Mouse (Mus musculus) lung, embryonic 16.5 days (tissue): ENCODE results near the gene Zkscan8. TPM values are rescaled to one million over a fixed set of nuclear protein-coding genes. Genes with fewer than 3 reads are reported as not detected.
"Not testable (repeated sequence)": the region's sequence is repeated elsewhere in the genome, so short reads cannot be mapped to it uniquely, and the experiment has no call there.

ENCODE experiments used
- ATAC-seq: fragments of 200-750 bp; cut with Nextera tagmentation; 2 replicates; pipeline ENCODE4 v1.8.0; 2017; ENCODE audit warnings: low read depth, mild to moderate bottlenecking, moderate library complexity
- H3K27ac ChIP-seq: fragments of 300-500 bp; sonication (generic); 2 replicates; pipeline ENCODE4 v1.5.1; 2014; ENCODE audit warnings: mild to moderate bottlenecking, control low read depth, low read length
- H3K27me3 ChIP-seq: fragments of 300-500 bp; sonication (generic); 2 replicates; pipeline ENCODE4 v1.6.1; 2014; ENCODE audit warnings: low read depth, low read length, mixed read lengths; ENCODE audit not compliant: control insufficient read depth, insufficient read depth
- H3K36me3 ChIP-seq: fragments of 300-500 bp; sonication (generic); 2 replicates; pipeline ENCODE4 v1.6.1; 2014; ENCODE audit warnings: low read length; ENCODE audit not compliant: control insufficient read depth, insufficient read depth
- H3K4me1 ChIP-seq: fragments of 300-500 bp; sonication (generic); replicated peaks from 2 replicates; pipeline ENCODE4 v1.6.1; 2014; ENCODE audit warnings: low read length, mixed read lengths; ENCODE audit not compliant: control insufficient read depth, insufficient read depth
- H3K4me2 ChIP-seq: fragments of 300-500 bp; sonication (generic); 2 replicates; pipeline ENCODE4 v1.6.1; 2014; ENCODE audit warnings: low read depth, low read length, control low read depth
- H3K4me3 ChIP-seq: fragments of 300-500 bp; sonication (generic); 2 replicates; pipeline ENCODE4 v1.5.1; 2014; ENCODE audit warnings: mild to moderate bottlenecking, low read length, control low read depth
- H3K9ac ChIP-seq: fragments of 300-500 bp; sonication (generic); 2 replicates; pipeline ENCODE4 v1.6.1; 2014; ENCODE audit warnings: low read length, control low read depth
- H3K9me3 ChIP-seq: fragments of 300-500 bp; sonication (generic); 2 replicates; pipeline ENCODE4 v1.6.1; 2016; ENCODE audit warnings: low read length; ENCODE audit not compliant: control insufficient read depth
- WGBS: fragments of 180-500 bp; shearing (Covaris S2); extraction: QIAGEN DNeasy Blood & Tissue Kit; methylation state at CpG from one replicate; pipeline ENCODE4 v1.1.7; 2014; 5-methylcytosine and 5-hydroxymethylcytosine counted together
- polyA plus RNA-seq: library from polyadenylated mRNA; unstranded; fragments of >200 nt; fragmentation: Nextera tagmentation; extraction: Ambion mirVana; gene quantifications from 2 replicates; pipeline ENCODE4 v1.2.1, GENCODE M21; 2015

Zkscan8 gene
- 5.8 and 6.3 TPM in 2 replicates for polyA plus RNA-seq

- Histone ChIP-seq H3K4me1 (peaks cover 5% of the 10 kb centered on the region), H3K36me3 (peaks cover 7% of the 10 kb centered on the region), H3K4me3 (peak within 1 kb of the TSS; percentile 79), H3K9me3 (no peaks in the 10 kb centered on the region), H3K9ac (peak within 1 kb of the TSS; percentile 96), H3K4me2 (peak within 1 kb of the TSS; percentile 74), H3K27me3 (no peaks in the 10 kb centered on the region), H3K27ac (peak within 1 kb of the TSS; percentile 94)
- WGBS = 0% methylated on average over 39 of the region's 39 CpGs
- peak; percentile 100 for ATAC-seq
These were observed at the start of gene Zkscan8 for GRCm38 (mm10) chr13:21530781-21531201. Gene Zkscan8, minus strand, starts transcription at chr13:21531120.

DNA sequence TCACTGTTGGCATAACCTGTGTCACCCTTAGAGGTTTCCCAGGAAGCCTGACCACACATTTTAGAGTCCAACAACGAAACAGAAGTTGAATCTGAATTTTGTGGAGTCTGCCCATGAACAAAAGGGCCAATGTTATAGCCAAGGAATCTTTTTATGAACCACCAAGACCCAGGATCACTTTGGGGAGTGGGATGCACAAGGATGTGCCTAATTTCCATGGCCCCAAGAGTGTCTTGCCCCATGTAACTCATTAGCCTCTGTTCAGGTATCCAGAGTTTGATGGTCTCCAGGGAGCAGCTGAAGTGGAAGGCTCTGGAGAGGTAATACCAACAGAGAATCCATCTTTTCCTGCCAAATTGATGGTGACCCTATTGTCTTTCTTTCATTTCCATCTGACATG is 28.9 kb upstream of the Zkscan8 start, which contains the start of gene Olfr1535:
Gene Olfr1535, minus strand, starts transcription at position 101 of the 400 bp plus-strand sequence.
- Histone ChIP-seq H3K9ac (no peak within 1 kb of the TSS), H3K27me3 (no peaks in the 10 kb centered on the region), H3K4me3 (no peak within 1 kb of the TSS), H3K9me3 (no peaks in the 10 kb centered on the region), H3K27ac (no peak within 1 kb of the TSS), H3K36me3 (no peaks in the 10 kb centered on the region), H3K4me2 (no peak within 1 kb of the TSS), H3K4me1 (no peaks in the 10 kb centered on the region)
- ATAC-seq = no peak
- 46% methylated on average over 1 of the region's 1 CpGs for WGBS

DNA sequence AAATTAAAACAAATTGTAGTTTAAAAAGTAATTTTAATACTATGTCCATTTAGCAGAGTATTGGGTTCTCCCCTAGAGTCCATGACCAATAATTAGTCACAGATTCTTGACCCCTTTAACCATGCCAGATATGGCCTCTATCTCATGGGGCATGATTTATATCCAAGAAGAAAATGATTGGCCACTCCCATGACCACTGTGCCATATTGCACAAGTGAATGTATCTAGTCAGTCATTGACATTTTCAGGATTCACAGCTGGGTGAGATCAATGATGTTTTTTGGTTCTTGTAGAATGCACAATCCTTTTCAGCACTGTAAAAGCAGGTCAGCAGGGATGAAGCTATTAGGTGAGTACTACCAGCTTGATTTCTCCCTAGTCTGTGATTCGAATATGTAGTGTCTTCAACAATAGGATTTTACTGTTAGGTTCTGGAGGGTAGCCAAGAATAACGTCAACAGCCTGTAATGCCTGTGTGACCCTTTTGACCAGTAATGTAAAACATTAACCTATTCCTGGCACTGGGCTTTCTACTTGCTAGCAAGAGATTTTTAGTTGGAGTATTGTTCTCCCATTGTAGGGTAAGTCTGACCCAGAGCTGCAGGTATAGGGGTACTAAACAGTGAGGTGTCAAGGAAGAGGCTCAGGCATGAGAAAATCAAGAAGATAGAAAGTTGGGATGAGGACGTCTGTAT is 19.6 kb upstream of the Zkscan8 start:
- no peaks in the 10 kb centered on the region for H3K36me3 ChIP-seq
- H3K4me1 ChIP-seq = no peaks in the 10 kb centered on the region
- no peak for ATAC-seq
- no peak overlapping the region for H3K27ac ChIP-seq
- no peaks in the 10 kb centered on the region for H3K27me3 ChIP-seq
- no peak overlapping the region for H3K9ac ChIP-seq
- no peak overlapping the region for H3K4me3 ChIP-seq
- H3K4me2 ChIP-seq = no peak overlapping the region
- H3K9me3 ChIP-seq = no peaks in the 10 kb centered on the region
- WGBS = 27% methylated on average over 3 of the region's 3 CpGs

- no peaks in the 10 kb centered on the region for H3K4me1 ChIP-seq
- 83% methylated on average over 3 of the region's 3 CpGs for WGBS
- H3K9ac ChIP-seq = no peak overlapping the region
- H3K9me3 ChIP-seq = no peaks in the 10 kb centered on the region
- H3K36me3 ChIP-seq = no peaks in the 10 kb centered on the region
- H3K4me2 ChIP-seq = no peak overlapping the region
- no peaks in the 10 kb centered on the region for H3K27me3 ChIP-seq
- no peak overlapping the region for H3K4me3 ChIP-seq
- ATAC-seq = no peak
- no peak overlapping the region for H3K27ac ChIP-seq
These were observed 18.6 kb upstream of the Zkscan8 start for GRCm38 (mm10) chr13:21549487-21549886.

- no peak within 1 kb of the TSS for H3K4me3 ChIP-seq
- no peak within 1 kb of the TSS for H3K27ac ChIP-seq
- H3K36me3 ChIP-seq = no peaks in the 10 kb centered on the region
- peaks cover 2% of the 10 kb centered on the region; the same call in 1 of the 2 replicates for H3K27me3 ChIP-seq
- no peaks in the 10 kb centered on the region for H3K4me1 ChIP-seq
- H3K9ac ChIP-seq = no peak within 1 kb of the TSS
- H3K9me3 ChIP-seq = no peaks in the 10 kb centered on the region
- no peak for ATAC-seq
- H3K4me2 ChIP-seq = no peak within 1 kb of the TSS
- WGBS = 75% methylated on average over 1 of the region's 1 CpGs
These were observed 11.8 kb upstream of the Zkscan8 start, which contains the start of gene Olfr1366 for GRCm38 (mm10) chr13:21542708-21543107. Gene Olfr1366, minus strand, starts transcription at chr13:21542808.

DNA sequence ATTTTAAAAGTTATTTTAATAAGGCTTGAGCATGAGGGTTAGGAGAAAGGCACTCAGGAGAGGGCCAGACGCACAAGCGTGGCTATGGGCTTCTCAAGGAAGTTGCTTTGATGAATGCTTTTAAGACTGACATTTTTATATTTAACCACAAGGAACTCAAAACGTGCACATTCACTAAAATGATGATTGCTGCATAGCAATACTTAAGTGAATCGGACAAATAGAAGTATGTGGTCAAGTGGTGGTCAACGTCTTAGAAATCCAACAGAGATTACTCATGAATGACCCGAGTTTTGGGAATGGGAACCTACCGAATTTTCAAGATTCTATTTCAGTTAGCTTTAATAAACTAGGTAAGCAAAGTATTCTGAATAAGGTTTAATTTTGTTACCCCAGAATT is 784 bp downstream of the Zkscan8 start:
- Histone ChIP-seq H3K27me3 (no peaks in the 10 kb centered on the region), H3K36me3 (peaks cover 9% of the 10 kb centered on the region), H3K9ac (peak overlapping the region; percentile 52), H3K27ac (no peak overlapping the region), H3K4me3 (peak overlapping the region; percentile 39), H3K4me1 (peaks cover 5% of the 10 kb centered on the region), H3K4me2 (peak overlapping the region; percentile 58), H3K9me3 (no peaks in the 10 kb centered on the region)
- no peak for ATAC-seq
- WGBS = 29% methylated on average over 7 of the region's 7 CpGs

- Histone ChIP-seq H3K27me3 (no peaks in the 10 kb centered on the region), H3K4me1 (no peaks in the 10 kb centered on the region; the same call in 1 of the 2 replicates), H3K36me3 (no peaks in the 10 kb centered on the region), H3K4me3 (peak overlapping the region; percentile 61), H3K4me2 (peak overlapping the region; percentile 63), H3K27ac (peak overlapping the region; percentile 77), H3K9ac (peak overlapping the region; percentile 71), H3K9me3 (no peaks in the 10 kb centered on the region)
- under 1% methylated on average over 21 of the region's 21 CpGs for WGBS
- peak; percentile 100 for ATAC-seq
These were observed 24.7 kb downstream of the Zkscan8 start for GRCm38 (mm10) chr13:21506221-21506649.

- ATAC-seq = no peak
- Histone ChIP-seq H3K27ac (no peak overlapping the region), H3K4me1 (no peaks in the 10 kb centered on the region; the same call in 1 of the 2 replicates), H3K27me3 (no peaks in the 10 kb centered on the region), H3K9me3 (no peaks in the 10 kb centered on the region), H3K4me3 (no peak overlapping the region), H3K9ac (no peak overlapping the region), H3K36me3 (no peaks in the 10 kb centered on the region), H3K4me2 (no peak overlapping the region)
- WGBS = 80% methylated on average over 5 of the region's 5 CpGs
These were observed 28.6 kb downstream of the Zkscan8 start for GRCm38 (mm10) chr13:21502296-21502695.

- not testable (repeated sequence) for H3K36me3 ChIP-seq, H3K4me1 ChIP-seq, H3K4me2 ChIP-seq, H3K4me3 ChIP-seq, ATAC-seq, H3K27me3 ChIP-seq, H3K27ac ChIP-seq, H3K9me3 ChIP-seq, H3K9ac ChIP-seq
- 92% methylated on average over 17 of the region's 17 CpGs for WGBS
These were observed 29.7 kb downstream of the Zkscan8 start, which contains the start of gene Gm11273 for GRCm38 (mm10) chr13:21501182-21501581. Gene Gm11273, minus strand, starts transcription at chr13:21501418.
